Mouse (Mus musculus) limb, embryonic 13.5 days (tissue): ENCODE measurements around the gene BC005624. TPM values are rescaled to one million over a fixed set of nuclear protein-coding genes. Genes with fewer than 3 reads are reported as not detected.

Experiments
- ATAC-seq: fragments of 200-750 bp; cut with Nextera tagmentation; 2 replicates; pipeline ENCODE4 v1.8.0; 2017; ENCODE audit warnings: low read depth, moderate number of reproducible peaks, moderate TSS enrichment; ENCODE audit not compliant: low FRiP score
- H3K27ac ChIP-seq: fragments of 300-500 bp; sonication (generic); 2 replicates; pipeline ENCODE4 v1.5.1; 2015; ENCODE audit warnings: inconsistent platforms, mild to moderate bottlenecking, moderate library complexity
- H3K27me3 ChIP-seq: fragments of 300-500 bp; sonication (generic); 2 replicates; pipeline ENCODE4 v1.6.1; 2015; ENCODE audit warnings: mild to moderate bottlenecking, inconsistent platforms
- H3K36me3 ChIP-seq: fragments of 300-500 bp; sonication (generic); 2 replicates; pipeline ENCODE4 v1.6.1; 2015; ENCODE audit warnings: inconsistent platforms, mild to moderate bottlenecking, moderate library complexity
- H3K4me1 ChIP-seq: fragments of 300-500 bp; sonication (generic); 2 replicates; pipeline ENCODE4 v1.6.1; 2015; ENCODE audit warnings: inconsistent platforms
- H3K4me2 ChIP-seq: fragments of 300-500 bp; sonication (generic); replicated peaks from 2 replicates; pipeline ENCODE4 v1.6.1; 2015; ENCODE audit warnings: inconsistent platforms, mild to moderate bottlenecking, moderate library complexity
- H3K4me3 ChIP-seq: fragments of 300-500 bp; sonication (generic); 2 replicates; pipeline ENCODE4 v1.5.1; 2015; ENCODE audit warnings: moderate library complexity, mild to moderate bottlenecking, inconsistent platforms
- H3K9ac ChIP-seq: fragments of 300-500 bp; sonication (generic); 2 replicates; pipeline ENCODE4 v1.6.1; 2015; ENCODE audit warnings: mild to moderate bottlenecking, inconsistent platforms
- H3K9me3 ChIP-seq: fragments of 300-500 bp; sonication (generic); 2 replicates; pipeline ENCODE4 v1.6.1; 2016; ENCODE audit warnings: inconsistent platforms
- WGBS: fragments of 180-500 bp; shearing (Covaris S2); methylation state at CpG from one replicate; pipeline ENCODE4 v1.1.7; 2015; 5-methylcytosine and 5-hydroxymethylcytosine counted together
- polyA plus RNA-seq: library from polyadenylated mRNA; unstranded; fragments of >200 nt; fragmentation: Nextera tagmentation; extraction: Ambion mirVana; gene quantifications from 2 replicates; pipeline ENCODE4 v1.2.1, GENCODE M21; 2015

The BC005624 gene
- polyA plus RNA-seq, 1 experiment from 2014 or later, result 59.9 TPM

GRCm38 (mm10) chr2:31006434-31006833, 24.4 kb upstream of the BC005624 start:
- H3K9me3 ChIP-seq, result no peaks in the 10 kb centered on the region
- H3K4me3 ChIP-seq, result no peak overlapping the region
- no peaks in the 10 kb centered on the region for H3K27me3 ChIP-seq
- ATAC-seq, result peak; percentile 54; the same call in 1 of the 2 replicates
- H3K27ac ChIP-seq, result no peak overlapping the region
- no peak overlapping the region for H3K4me2 ChIP-seq
- H3K36me3 ChIP-seq, result peaks cover 71% of the 10 kb centered on the region
- 85% methylated on average over 5 of the region's 5 CpGs for WGBS
- H3K9ac ChIP-seq, result no peak overlapping the region
- H3K4me1 ChIP-seq, result peaks cover 7% of the 10 kb centered on the region; the same call in 1 of the 2 replicates

- Histone ChIP-seq H3K4me2 (no peak overlapping the region), H3K9ac (no peak overlapping the region), H3K9me3 (no peaks in the 10 kb centered on the region), H3K36me3 (peaks cover 62% of the 10 kb centered on the region), H3K27me3 (no peaks in the 10 kb centered on the region), H3K4me1 (peaks cover 7% of the 10 kb centered on the region; the same call in 1 of the 2 replicates), H3K27ac (no peak overlapping the region), H3K4me3 (no peak overlapping the region)
- ATAC-seq, result no peak
- 77% methylated on average over 2 of the region's 2 CpGs for WGBS
These were observed 23.5 kb upstream of the BC005624 start for GRCm38 (mm10) chr2:31005453-31005852.

- 93% methylated on average over 10 of the region's 10 CpGs for WGBS
- Histone ChIP-seq H3K4me2 (no peak overlapping the region), H3K27ac (no peak overlapping the region), H3K4me1 (peaks cover 7% of the 10 kb centered on the region; the same call in 1 of the 2 replicates), H3K36me3 (peaks cover 50% of the 10 kb centered on the region), H3K9ac (no peak overlapping the region), H3K27me3 (no peaks in the 10 kb centered on the region), H3K4me3 (no peak overlapping the region), H3K9me3 (no peaks in the 10 kb centered on the region)
- no peak for ATAC-seq
These were observed 20.9 kb upstream of the BC005624 start for GRCm38 (mm10) chr2:31002857-31003256.

- ATAC-seq, result no peak
- Histone ChIP-seq H3K4me2 (no peak overlapping the region), H3K27me3 (no peaks in the 10 kb centered on the region), H3K27ac (no peak overlapping the region), H3K9me3 (no peaks in the 10 kb centered on the region), H3K36me3 (peaks cover 29% of the 10 kb centered on the region), H3K4me3 (no peak overlapping the region), H3K9ac (no peak overlapping the region), H3K4me1 (no peaks in the 10 kb centered on the region; the same call in 1 of the 2 replicates)
- WGBS, result 44% methylated on average over 8 of the region's 8 CpGs
These were observed 16.7 kb upstream of the BC005624 start for GRCm38 (mm10) chr2:30998443-30999260.

GRCm38 (mm10) chr2:30995432-30995996, 13.5 kb upstream of the BC005624 start:
- Histone ChIP-seq H3K36me3 (peaks cover 15% of the 10 kb centered on the region; the same call in 1 of the 2 replicates), H3K27me3 (no peaks in the 10 kb centered on the region), H3K4me3 (no peak overlapping the region), H3K9ac (no peak overlapping the region), H3K9me3 (no peaks in the 10 kb centered on the region), H3K4me2 (no peak overlapping the region), H3K27ac (no peak overlapping the region), H3K4me1 (no peaks in the 10 kb centered on the region; the same call in 1 of the 2 replicates)
- WGBS, result 87% methylated on average over 11 of the region's 11 CpGs
- ATAC-seq, result no peak

GRCm38 (mm10) chr2:30994853-30995252, 12.9 kb upstream of the BC005624 start:
- Histone ChIP-seq H3K9me3 (no peaks in the 10 kb centered on the region), H3K4me2 (no peak overlapping the region), H3K4me3 (no peak overlapping the region), H3K27ac (no peak overlapping the region), H3K9ac (no peak overlapping the region), H3K27me3 (no peaks in the 10 kb centered on the region), H3K36me3 (peaks cover 9% of the 10 kb centered on the region; the same call in 1 of the 2 replicates), H3K4me1 (no peaks in the 10 kb centered on the region; the same call in 1 of the 2 replicates)
- ATAC-seq, result no peak
- WGBS, result 92% methylated on average over 4 of the region's 4 CpGs

GRCm38 (mm10) chr2:30990221-30990620, 8.2 kb upstream of the BC005624 start:
- H3K4me1 ChIP-seq, result peaks cover 7% of the 10 kb centered on the region; the same call in 1 of the 2 replicates
- H3K36me3 ChIP-seq, result peaks cover 4% of the 10 kb centered on the region; the same call in 1 of the 2 replicates
- H3K4me3 ChIP-seq, result no peak overlapping the region
- no peak for ATAC-seq
- H3K9ac ChIP-seq, result no peak overlapping the region
- 87% methylated on average over 9 of the region's 9 CpGs for WGBS
- H3K27ac ChIP-seq, result no peak overlapping the region
- no peaks in the 10 kb centered on the region for H3K27me3 ChIP-seq
- H3K9me3 ChIP-seq, result no peaks in the 10 kb centered on the region
- no peak overlapping the region for H3K4me2 ChIP-seq

- no peak overlapping the region for H3K27ac ChIP-seq
- H3K4me2 ChIP-seq, result 0 out of 2 replicates have a peak overlapping the region, but pooled peaks have one; percentile 7
- 22% methylated on average over 17 of the region's 17 CpGs for WGBS
- H3K4me1 ChIP-seq, result peaks cover 27% of the 10 kb centered on the region
- H3K4me3 ChIP-seq, result no peak overlapping the region
- H3K9ac ChIP-seq, result no peak overlapping the region; the same call in 1 of the 2 replicates
- no peak for ATAC-seq
- no peaks in the 10 kb centered on the region for H3K9me3 ChIP-seq
- H3K36me3 ChIP-seq, result no peaks in the 10 kb centered on the region; the same call in 1 of the 2 replicates
- no peaks in the 10 kb centered on the region for H3K27me3 ChIP-seq
These were observed 3.4 kb upstream of the BC005624 start for GRCm38 (mm10) chr2:30985111-30986020.

GRCm38 (mm10) chr2:30983024-30983423, 1.0 kb upstream of the BC005624 start:
- Histone ChIP-seq H3K4me1 (peaks cover 28% of the 10 kb centered on the region), H3K36me3 (peaks cover 21% of the 10 kb centered on the region), H3K9me3 (no peaks in the 10 kb centered on the region), H3K4me2 (peak overlapping the region; percentile 86), H3K27me3 (no peaks in the 10 kb centered on the region), H3K9ac (peak overlapping the region; percentile 81), H3K27ac (no peak overlapping the region), H3K4me3 (peak overlapping the region; percentile 86)
- 45% methylated on average over 7 of the region's 7 CpGs for WGBS
- ATAC-seq, result no peak

- 2% methylated on average over 59 of the region's 59 CpGs for WGBS
- peak within 1 kb of the TSS; percentile 44 for H3K27ac ChIP-seq
- H3K4me3 ChIP-seq, result peak within 1 kb of the TSS; percentile 98
- H3K4me1 ChIP-seq, result peaks cover 21% of the 10 kb centered on the region
- peak; percentile 93 for ATAC-seq
- H3K27me3 ChIP-seq, result no peaks in the 10 kb centered on the region
- peak within 1 kb of the TSS; percentile 85 for H3K9ac ChIP-seq
- no peaks in the 10 kb centered on the region for H3K9me3 ChIP-seq
- peak within 1 kb of the TSS; percentile 96 for H3K4me2 ChIP-seq
- H3K36me3 ChIP-seq, result peaks cover 53% of the 10 kb centered on the region
These were observed 14.4 kb downstream of the BC005624 start, which contains the start of gene Tor1a for GRCm38 (mm10) chr2:30967352-30968327. Tor1a (minus strand) TSS chr2:30967933.

- peak overlapping the region; percentile 96 for H3K4me2 ChIP-seq
- H3K9ac ChIP-seq, result peak overlapping the region; percentile 85
- H3K27ac ChIP-seq, result peak overlapping the region; percentile 44
- no peak for ATAC-seq
- 14% methylated on average over 16 of the region's 16 CpGs for WGBS
- no peaks in the 10 kb centered on the region for H3K9me3 ChIP-seq
- H3K4me1 ChIP-seq, result peaks cover 21% of the 10 kb centered on the region
- H3K27me3 ChIP-seq, result no peaks in the 10 kb centered on the region
- peaks cover 57% of the 10 kb centered on the region for H3K36me3 ChIP-seq
- H3K4me3 ChIP-seq, result peak overlapping the region; percentile 98
These were observed 15.2 kb downstream of the BC005624 start for GRCm38 (mm10) chr2:30966826-30967225.
